Mouse (Mus musculus) ovary, postnatal 10 days (tissue): ENCODE measurements around the gene D5Ertd579e.

Experiments used
- DNase-seq: peaks from one replicate; pipeline ENCODE4 v3.0.0; 2022; ENCODE audit warnings: low spot score

Gene D5Ertd579e

GRCm38 (mm10) chr5:36720219-36720618 is 24.4 kb upstream of the D5Ertd579e start:
- no peak for DNase-seq

GRCm38 (mm10) chr5:36719601-36720000 is 23.8 kb upstream of the D5Ertd579e start:
- no peak for DNase-seq

- DNase-seq: no peak
These were observed 23.3 kb upstream of the D5Ertd579e start for GRCm38 (mm10) chr5:36719135-36719534.

GRCm38 (mm10) chr5:36717889-36718288 is 22.1 kb upstream of the D5Ertd579e start:
- DNase-seq: no peak

GRCm38 (mm10) chr5:36716816-36717215 is 21.0 kb upstream of the D5Ertd579e start:
- no peak for DNase-seq

GRCm38 (mm10) chr5:36714832-36715231 is 19.0 kb upstream of the D5Ertd579e start:
- DNase-seq: no peak

- DNase-seq: no peak
These were observed 17.9 kb upstream of the D5Ertd579e start for GRCm38 (mm10) chr5:36713693-36714092.

- peak; percentile 74 for DNase-seq
These were observed 17.0 kb upstream of the D5Ertd579e start for GRCm38 (mm10) chr5:36712553-36713534.

GRCm38 (mm10) chr5:36711863-36712262 is 16.0 kb upstream of the D5Ertd579e start:
- DNase-seq: no peak

GRCm38 (mm10) chr5:36705792-36706191 is 10.0 kb upstream of the D5Ertd579e start:
- no peak for DNase-seq

- DNase-seq: no peak
These were observed 9.6 kb upstream of the D5Ertd579e start for GRCm38 (mm10) chr5:36705390-36705789.

- DNase-seq: no peak
These were observed 8.9 kb upstream of the D5Ertd579e start for GRCm38 (mm10) chr5:36704684-36705083.

GRCm38 (mm10) chr5:36700939-36701620 is 5.3 kb upstream of the D5Ertd579e start:
- no peak for DNase-seq

GRCm38 (mm10) chr5:36698689-36699088 is 2.9 kb upstream of the D5Ertd579e start:
- DNase-seq: no peak

- no peak for DNase-seq
These were observed 2.3 kb upstream of the D5Ertd579e start for GRCm38 (mm10) chr5:36698067-36698670.

- DNase-seq: no peak
These were observed 878 bp upstream of the D5Ertd579e start for GRCm38 (mm10) chr5:36696504-36697300.

- DNase-seq: no peak
These were observed 819 bp downstream of the D5Ertd579e start for GRCm38 (mm10) chr5:36695005-36695404.

- no peak for DNase-seq
These were observed 2.2 kb downstream of the D5Ertd579e start for GRCm38 (mm10) chr5:36693651-36694050.

- DNase-seq: no peak
These were observed 4.4 kb downstream of the D5Ertd579e start for GRCm38 (mm10) chr5:36691423-36691822.

- no peak for DNase-seq
These were observed 10.7 kb downstream of the D5Ertd579e start for GRCm38 (mm10) chr5:36685170-36685569.

- DNase-seq: no peak
These were observed 12.2 kb downstream of the D5Ertd579e start for GRCm38 (mm10) chr5:36683586-36683985.

- DNase-seq: no peak
These were observed 14.6 kb downstream of the D5Ertd579e start for GRCm38 (mm10) chr5:36681219-36681618.
